Mouse (Mus musculus) cerebellum, adult 11 months (tissue): ENCODE results near the gene Fap.

Experiments
- DNase-seq: peaks from one replicate; pipeline ENCODE4 v3.0.0; 2022

The Fap gene

GRCm38 (mm10) chr2:62459241-62460174 lies 114.4 kb downstream of the Fap start:
- no peak for DNase-seq

DNA sequence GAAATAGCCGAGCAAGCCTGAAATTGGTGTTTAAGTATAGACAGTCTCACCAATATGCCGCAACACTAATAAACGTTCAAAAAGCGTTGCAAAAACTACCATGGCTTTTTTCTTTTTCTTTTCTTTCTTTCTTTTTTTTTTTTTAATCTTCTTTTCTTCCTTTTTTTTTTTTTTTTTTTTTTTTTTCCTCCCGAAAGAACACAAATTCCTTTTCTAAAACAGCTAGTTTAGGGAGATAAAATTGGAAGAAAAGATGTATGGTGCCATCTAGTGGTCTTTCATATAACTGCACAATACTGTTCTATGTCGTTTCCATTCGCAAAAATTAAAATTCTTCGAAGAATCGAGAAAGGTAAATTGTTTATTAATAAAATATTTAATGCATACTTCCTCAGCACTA lies 115.8 kb downstream of the Fap start:
- DNase-seq = no peak

- DNase-seq = no peak
These were observed 118.9 kb downstream of the Fap start for GRCm38 (mm10) chr2:62454991-62455390.

GRCm38 (mm10) chr2:62454033-62454432 lies 119.8 kb downstream of the Fap start:
- DNase-seq = no peak
